Mouse (Mus musculus): ENCODE measurements around the gene AC153137.1.
"Not testable (repeated sequence)": the region's sequence is repeated elsewhere in the genome, so short reads cannot be mapped to it uniquely, and the experiment has no call there.

Gene AC153137.1

GRCm38 (mm10) chr1:30977868-30978267 is at the start of gene AC153137.1:
TSS of gene AC153137.1 (minus strand) at chr1:30977968.
- not testable (repeated sequence) for DNase-seq (ENCODE audit: low read depth, low spot score)

DNA sequence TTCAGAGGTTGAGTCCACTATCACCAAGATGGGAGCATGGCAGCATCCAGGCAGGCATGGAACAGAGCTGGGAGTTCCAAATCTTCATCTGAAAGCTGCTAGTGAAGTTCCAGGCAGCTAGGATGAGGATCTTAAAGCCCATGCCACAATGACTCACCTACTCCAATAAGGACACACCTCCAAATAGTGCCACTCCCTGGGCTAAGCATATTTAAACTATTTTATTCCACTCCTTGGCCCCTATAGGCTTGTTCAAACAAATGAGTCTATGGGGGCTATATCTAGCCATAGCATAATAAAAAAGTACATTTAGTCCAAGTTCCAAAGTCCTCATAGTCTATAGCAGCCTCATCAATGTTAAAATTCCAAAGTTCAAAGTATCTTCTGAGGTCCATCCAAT is 45.4 kb upstream of the AC153137.1 start:
- DNase-seq (ENCODE audit: low read depth, low spot score) = no peak

GRCm38 (mm10) chr1:31019283-31019682 is 41.5 kb upstream of the AC153137.1 start:
- DNase-seq (ENCODE audit: low read depth, low spot score) = no peak

DNA sequence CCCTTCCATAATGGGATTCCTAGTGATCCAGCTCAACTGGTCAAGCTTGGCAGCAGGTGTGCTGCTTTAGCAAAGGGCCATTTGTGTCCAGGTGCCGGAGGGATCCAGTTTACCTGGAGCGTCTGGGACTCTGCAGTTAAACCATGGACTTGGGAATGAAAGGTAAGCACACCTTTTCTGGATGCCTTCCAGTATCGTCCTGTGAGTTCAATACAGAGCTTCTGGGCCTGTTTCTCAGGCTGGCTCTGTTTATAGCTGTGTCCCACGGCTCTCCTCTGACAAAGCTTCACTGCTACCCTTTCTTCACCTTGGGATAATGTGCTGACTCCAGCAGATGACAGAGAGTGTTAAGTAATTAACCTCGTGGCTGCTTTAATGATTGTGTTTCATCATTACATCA is 39.6 kb upstream of the AC153137.1 start:
- no peak for DNase-seq (ENCODE audit: low read depth, low spot score)

GRCm38 (mm10) chr1:31016068-31016467 is 38.3 kb upstream of the AC153137.1 start:
- no peak for DNase-seq (ENCODE audit: low read depth, low spot score)

DNA sequence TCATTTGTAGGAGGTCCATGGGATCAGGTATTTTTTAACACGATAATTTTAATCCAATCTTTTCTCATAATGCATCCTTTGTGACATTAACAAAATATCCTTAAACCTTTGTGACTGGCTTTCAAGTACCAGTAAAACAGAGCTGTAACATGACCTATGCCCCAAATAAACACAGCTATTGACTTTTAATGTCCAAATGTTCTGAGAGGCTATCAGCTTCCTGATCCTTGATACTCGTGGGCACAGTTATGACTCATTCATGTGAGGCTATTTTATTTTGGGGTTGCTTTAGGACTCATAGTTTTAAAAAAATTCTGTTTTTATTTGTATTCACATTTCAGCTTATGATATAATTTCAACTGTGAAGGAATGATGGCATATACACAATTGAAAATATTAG is 37.5 kb upstream of the AC153137.1 start:
- no peak for DNase-seq (ENCODE audit: low read depth, low spot score)

DNA sequence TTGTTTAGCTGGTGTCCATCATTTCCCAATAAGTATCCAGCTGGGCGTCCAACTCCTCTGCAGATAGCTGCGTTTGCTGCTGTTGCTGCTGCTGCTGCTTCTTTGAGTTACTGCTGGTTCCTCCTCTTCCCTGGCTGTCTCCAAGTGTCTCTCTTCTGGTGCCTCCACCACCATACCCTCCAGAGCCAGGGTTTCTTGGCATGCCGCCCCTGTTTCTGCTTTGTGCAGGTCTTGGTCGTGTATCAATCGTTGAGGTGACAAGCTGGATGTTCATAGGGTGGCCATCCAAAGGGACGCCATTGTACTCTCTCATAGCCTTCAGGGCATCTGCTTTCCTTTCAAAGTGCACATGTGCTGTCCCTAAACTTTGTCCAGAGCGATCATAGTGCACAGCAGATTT is 529 bp downstream of the AC153137.1 start:
- DNase-seq (ENCODE audit: low read depth, low spot score) = not testable (repeated sequence)

DNA sequence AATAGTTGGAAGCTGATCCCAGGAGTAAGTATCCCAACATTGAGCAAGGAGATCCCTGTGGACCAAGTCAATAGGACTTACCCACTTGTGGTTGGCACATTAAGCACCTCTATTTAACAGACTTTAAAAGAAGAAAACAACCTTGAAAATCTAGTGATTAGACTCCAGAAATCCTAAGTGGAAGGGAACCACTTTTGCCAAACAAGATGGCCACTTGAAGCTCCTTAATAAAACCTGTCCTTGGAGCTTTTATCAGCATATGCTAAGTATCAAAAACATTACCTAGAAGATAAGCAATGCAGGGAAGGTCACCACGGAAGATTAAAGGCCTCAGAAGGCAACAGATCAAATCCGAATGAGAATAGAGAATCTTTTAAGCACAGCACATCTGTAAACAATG is 26.0 kb downstream of the AC153137.1 start:
- no peak for DNase-seq (ENCODE audit: low read depth, low spot score)

- DNase-seq (ENCODE audit: low read depth, low spot score) = no peak
Measured at GRCm38 (mm10) chr1:30950456-30950835, 27.3 kb downstream of the AC153137.1 start.

GRCm38 (mm10) chr1:30949710-30950455 is 27.9 kb downstream of the AC153137.1 start:
- peak; percentile 94 for DNase-seq (ENCODE audit: low read depth, low spot score)

DNA sequence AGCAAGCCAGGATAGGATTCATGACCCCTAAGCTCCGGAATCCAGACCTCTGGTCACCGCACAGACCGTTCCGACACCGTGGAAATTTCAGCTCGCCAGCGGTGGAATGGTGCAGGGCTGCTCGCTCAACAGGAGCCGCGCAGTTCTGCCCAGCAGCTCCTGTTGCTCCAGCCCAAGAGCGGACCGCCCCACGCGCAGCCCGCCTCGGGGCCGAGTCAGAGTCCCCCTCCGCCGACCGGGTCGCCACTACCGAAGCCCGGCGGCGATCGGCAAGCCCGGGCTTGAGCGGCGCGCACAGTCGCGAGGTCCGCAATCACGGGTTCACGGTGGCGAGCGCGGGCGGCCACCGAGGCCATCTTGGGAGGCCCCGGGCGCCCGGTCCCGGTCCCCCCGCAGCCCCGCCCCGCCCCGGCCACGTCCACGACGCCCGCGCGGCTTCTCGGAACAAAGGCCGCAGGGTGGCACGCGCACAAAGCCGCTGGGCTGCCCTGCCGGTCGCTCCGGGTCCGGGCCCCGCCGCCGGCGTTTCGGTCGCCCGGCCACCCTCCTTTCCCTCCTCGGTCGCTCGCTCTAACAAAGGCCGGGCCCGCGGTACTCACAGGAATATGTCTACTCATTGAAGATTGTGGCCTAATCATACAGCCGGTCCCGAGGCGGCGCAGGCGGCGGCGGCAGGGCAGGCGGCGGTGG is 28.7 kb downstream of the AC153137.1 start:
- DNase-seq (ENCODE audit: low read depth, low spot score) = peak; percentile 22

DNA sequence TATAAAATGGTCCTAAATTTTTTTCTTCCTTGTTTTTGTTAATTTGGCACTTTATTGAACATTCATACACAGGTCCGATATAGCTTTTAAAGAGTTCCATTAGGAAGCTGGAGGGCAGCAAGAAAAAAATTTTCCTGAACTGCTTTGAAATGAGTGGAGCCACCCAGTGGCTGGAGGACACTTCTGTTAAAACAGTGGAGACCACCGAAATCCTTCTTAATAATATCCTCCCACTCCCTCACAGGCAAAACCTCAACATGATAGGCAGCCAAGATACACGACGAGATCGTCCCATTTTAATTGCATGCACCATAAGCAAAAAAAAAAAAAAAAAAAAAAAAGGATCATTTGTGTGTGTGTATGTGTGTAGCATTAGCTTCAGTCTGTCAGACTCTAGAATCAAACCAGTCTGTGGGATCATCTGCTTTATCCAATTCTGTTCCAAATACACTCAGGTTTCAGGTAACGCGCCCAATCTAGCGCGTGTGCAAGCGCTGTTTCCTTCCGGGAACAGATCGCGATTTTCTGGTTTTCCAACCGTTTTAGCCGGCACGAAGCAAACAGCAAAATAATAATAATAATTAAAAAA is 29.3 kb downstream of the AC153137.1 start:
- no peak for DNase-seq (ENCODE audit: low read depth, low spot score)

- DNase-seq (ENCODE audit: low read depth, low spot score) = no peak
Measured at GRCm38 (mm10) chr1:30945136-30945535, 32.6 kb downstream of the AC153137.1 start.

- DNase-seq (ENCODE audit: low read depth, low spot score) = no peak
Measured at GRCm38 (mm10) chr1:30940571-30940970, 37.2 kb downstream of the AC153137.1 start.

DNA sequence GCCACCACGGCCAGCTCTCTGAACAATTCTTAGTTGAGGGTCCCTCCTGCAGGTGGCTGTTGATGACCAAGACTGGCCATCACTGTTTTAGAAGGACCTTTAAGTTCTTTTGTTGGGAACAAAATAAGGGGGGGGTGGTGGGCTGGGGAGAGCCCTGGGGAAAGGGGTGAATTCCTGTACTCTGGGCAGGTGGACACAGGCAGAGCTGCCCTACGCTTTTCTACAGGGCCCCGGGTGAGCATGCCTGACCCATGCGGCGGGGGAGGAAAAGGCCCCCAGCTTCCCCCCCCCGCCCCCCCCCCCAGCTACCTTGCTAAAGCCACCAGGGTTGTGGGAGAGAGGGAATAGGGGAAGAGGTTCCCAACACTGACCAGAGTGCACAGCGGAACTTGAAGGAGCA is 39.4 kb downstream of the AC153137.1 start:
- no peak for DNase-seq (ENCODE audit: low read depth, low spot score)

- DNase-seq (ENCODE audit: low read depth, low spot score) = no peak
Measured at GRCm38 (mm10) chr1:30937396-30937965, 40.3 kb downstream of the AC153137.1 start.

DNA sequence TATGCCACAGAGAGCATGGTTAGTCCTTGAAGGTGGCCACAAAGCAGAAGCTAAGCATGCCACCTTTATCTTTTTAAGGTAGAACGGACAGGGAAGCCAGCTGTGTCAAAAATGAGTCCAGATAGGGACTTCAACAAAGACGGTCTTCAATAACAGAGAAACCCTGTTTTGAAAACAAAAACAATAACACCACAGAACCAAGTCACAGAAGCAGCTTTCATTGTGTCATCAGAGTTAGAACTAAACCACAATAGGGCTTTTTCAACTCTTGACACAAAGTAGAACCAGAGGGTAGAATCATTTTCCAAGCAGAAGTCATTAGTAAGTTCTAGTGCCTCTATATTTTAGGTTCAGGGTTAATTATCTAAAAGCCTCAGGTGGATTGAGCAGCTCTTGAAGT is 41.3 kb downstream of the AC153137.1 start:
- DNase-seq (ENCODE audit: low read depth, low spot score) = no peak

- DNase-seq (ENCODE audit: low read depth, low spot score) = no peak
Measured at GRCm38 (mm10) chr1:30930823-30931222, 46.9 kb downstream of the AC153137.1 start.

GRCm38 (mm10) chr1:30930194-30930593 is 47.6 kb downstream of the AC153137.1 start:
- no peak for DNase-seq (ENCODE audit: low read depth, low spot score)
